Mouse (Mus musculus) cortical plate, adult 2 months (tissue): ENCODE measurements around the gene Aip.

Experiments
- CTCF ChIP-seq: fragments of 200-500 bp; IDR thresholded peaks from 2 replicates; pipeline ENCODE4 v1.5.1; 2011; ENCODE audit warnings: mild to moderate bottlenecking, control low read depth, low read length; ENCODE audit not compliant: insufficient read depth; ENCODE audit errors: extremely low read depth
- POLR2A ChIP-seq: fragments of 200-500 bp; IDR thresholded peaks from 2 replicates; pipeline ENCODE4 v1.6.1; 2011; ENCODE audit warnings: mild to moderate bottlenecking, low read length, control low read depth; ENCODE audit not compliant: insufficient read depth; ENCODE audit errors: extremely low read depth

DNA sequence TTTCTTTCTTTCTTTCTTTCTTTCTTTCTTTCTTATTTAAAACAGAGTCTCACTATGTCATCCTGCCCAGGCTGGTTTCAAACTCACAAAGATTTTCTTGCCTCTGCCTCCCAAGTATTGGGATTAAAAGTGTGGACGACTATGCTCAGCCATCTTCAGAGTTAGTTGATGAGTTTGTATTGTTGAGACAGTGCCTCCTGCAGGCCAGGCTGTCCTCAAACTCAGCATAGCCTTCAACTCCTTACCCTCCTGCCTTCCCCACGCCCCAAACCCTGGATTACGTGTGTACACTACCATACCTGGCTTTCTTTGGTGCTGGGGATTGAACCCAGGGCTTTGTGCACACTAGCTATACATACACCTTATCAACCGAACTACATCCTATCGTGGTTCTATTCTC is 10.8 kb upstream of the Aip start:
- no peak for TF ChIP-seq CTCF
- no peak for TF ChIP-seq POLR2A
